7 mouse cellular contexts compared by ENCODE assay signal in the genomic region with DNA sequence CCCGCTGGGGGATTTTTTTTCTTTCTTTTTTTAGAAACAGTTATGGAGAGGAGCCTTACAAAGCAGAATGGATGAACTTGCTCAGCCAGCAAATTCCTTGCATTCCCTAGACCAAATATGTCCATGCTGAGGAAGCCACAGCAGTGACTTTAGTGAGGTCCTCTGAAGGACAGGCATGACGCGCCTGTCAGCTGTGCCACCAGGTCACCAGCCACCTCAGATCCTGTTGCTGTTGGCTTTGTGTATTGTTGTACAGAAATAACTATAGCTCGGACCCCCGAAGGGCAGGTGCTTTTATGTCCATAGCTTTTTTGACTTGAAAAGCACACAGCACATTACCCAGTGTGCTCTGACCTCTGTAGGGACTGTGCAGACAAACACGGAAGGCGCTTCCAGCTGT. TPM values are rescaled to one million over a fixed set of nuclear protein-coding genes. Genes with fewer than 3 reads are reported as not detected.
DNase-seq lines count a peak whose midpoint lies in the region; ATAC-seq and TF ChIP-seq lines count a peak whose summit lies in the region.

No protein-coding gene starts in this region.

- no peaks in the 10 kb centered on the region for H3K9me3 ChIP-seq in midbrain, embryonic 13.5 days
- no peaks in the 10 kb centered on the region for H3K9me3 ChIP-seq in midbrain, postnatal 0 days (ENCODE audit: low read length)

- no peak overlapping the region for H3K9ac ChIP-seq in midbrain, embryonic 13.5 days (replicated peaks)
- no peak overlapping the region for H3K9ac ChIP-seq in midbrain, postnatal 0 days (replicated peaks; ENCODE audit: low read length, poor library complexity, severe bottlenecking)

- no peak overlapping the region for H3K27ac ChIP-seq in midbrain, embryonic 13.5 days
- no peak overlapping the region for H3K27ac ChIP-seq in midbrain, postnatal 0 days (ENCODE audit: low read depth, low read length)

- 70% methylated on average over 7 of the region's 7 CpGs for WGBS in midbrain, embryonic 13.5 days
- WGBS in midbrain, postnatal 0 days: 67% methylated on average over 7 of the region's 7 CpGs

- TF ChIP-seq CTCF in midbrain, postnatal 0 days (IDR thresholded peaks at IDR 0.05): no peak

- no peak for DNase-seq in midbrain, postnatal 0 days (ENCODE audit: low spot score)
- DNase-seq in heart, adult 9 months (ENCODE audit: low spot score in 2 of 2): peak; percentile 74 to 75
- DNase-seq in kidney, postnatal 14 days: peak; percentile 81
- DNase-seq in yolk sac, embryonic 10.5 days (ENCODE audit: low spot score): peak; percentile 47
- DNase-seq in natural killer cell, adult 2 months (ENCODE audit: low spot score in 2 of 2): no peak
- no peak for DNase-seq in thymus, postnatal 36 days

- no peak overlapping the region for H3K4me3 ChIP-seq in midbrain, embryonic 13.5 days (replicated peaks)
- H3K4me3 ChIP-seq in midbrain, postnatal 0 days (ENCODE audit: low read depth, low read length): no peak overlapping the region

- 0 out of 2 replicates have a peak, but pooled peaks have one; percentile 34 for ATAC-seq in midbrain, embryonic 13.5 days
- no peak for ATAC-seq in midbrain, postnatal 0 days (ENCODE audit: low FRiP score)

- H3K27me3 ChIP-seq in midbrain, embryonic 13.5 days: no peaks in the 10 kb centered on the region
- no peaks in the 10 kb centered on the region for H3K27me3 ChIP-seq in midbrain, postnatal 0 days (ENCODE audit: insufficient read depth, low read length)

- H3K4me1 ChIP-seq in midbrain, embryonic 13.5 days (replicated peaks): peaks cover 19% of the 10 kb centered on the region
- H3K4me1 ChIP-seq in midbrain, postnatal 0 days (ENCODE audit: insufficient read depth, low read length): no peaks in the 10 kb centered on the region; the same call in 1 of the 2 replicates

- H3K36me3 ChIP-seq in midbrain, embryonic 13.5 days: no peaks in the 10 kb centered on the region
- H3K36me3 ChIP-seq in midbrain, postnatal 0 days (ENCODE audit: insufficient read depth, low read length): no peaks in the 10 kb centered on the region

- H3K4me2 ChIP-seq in midbrain, embryonic 13.5 days (replicated peaks): no peak overlapping the region
- H3K4me2 ChIP-seq in midbrain, postnatal 0 days (ENCODE audit: low read depth, low read length, poor library complexity, severe bottlenecking): no peak overlapping the region

RNA-seq across cellular contexts. Expression of a gene that starts 38.1 kb away (rescaled TPM):
- 36.1 and 37.5 TPM in 2 replicates for polyA plus RNA-seq in midbrain, embryonic 13.5 days (2015; fragmentation: Nextera tagmentation; extraction: Ambion mirVana)
- total RNA-seq in midbrain, postnatal 0 days (2014; rRNA removed): 33.2 and 39.3 TPM in 2 replicates
- 37.4 and 39.3 TPM in 2 replicates for polyA plus RNA-seq in midbrain, postnatal 0 days (2015; fragmentation: Nextera tagmentation; extraction: Ambion mirVana)

Comparison
In these comparisons a context has a peak if more than half of its experiments do, and no peak if none do; other contexts are left out.
1. DNase-seq: peak in heart, adult 9 months (2 of 2), kidney, postnatal 14 days (single experiment) and yolk sac, embryonic 10.5 days (single experiment); none in midbrain, postnatal 0 days (single experiment), natural killer cell, adult 2 months (0 of 2) and thymus, postnatal 36 days (0 of 2).